Mouse (Mus musculus) neural tube, embryonic 13.5 days (tissue): ENCODE results near the gene Prss38. TPM values are rescaled to one million over a fixed set of nuclear protein-coding genes. Genes with fewer than 3 reads are reported as not detected.

Source experiments
- ATAC-seq: fragments of 200-750 bp; cut with Nextera tagmentation; 2 replicates; pipeline ENCODE4 v1.8.0; 2017; ENCODE audit warnings: low read depth, mild to moderate bottlenecking, moderate TSS enrichment, moderate library complexity
- H3K27ac ChIP-seq: fragments of 300-500 bp; sonication (generic); replicated peaks from 2 replicates; pipeline ENCODE4 v1.5.1; 2015; ENCODE audit warnings: moderate library complexity, mild to moderate bottlenecking, inconsistent platforms
- H3K27me3 ChIP-seq: fragments of 300-500 bp; sonication (generic); 2 replicates; pipeline ENCODE4 v1.6.1; 2015; ENCODE audit warnings: mild to moderate bottlenecking, inconsistent platforms
- H3K36me3 ChIP-seq: fragments of 300-500 bp; sonication (generic); 2 replicates; pipeline ENCODE4 v1.6.1; 2015; ENCODE audit warnings: mild to moderate bottlenecking, inconsistent platforms
- H3K4me1 ChIP-seq: fragments of 300-500 bp; sonication (generic); replicated peaks from 2 replicates; pipeline ENCODE4 v1.6.1; 2015; ENCODE audit warnings: inconsistent platforms
- H3K4me2 ChIP-seq: fragments of 300-500 bp; sonication (generic); 2 replicates; pipeline ENCODE4 v1.6.1; 2015; ENCODE audit warnings: inconsistent platforms, mild to moderate bottlenecking, moderate library complexity
- H3K4me3 ChIP-seq: fragments of 300-500 bp; sonication (generic); 2 replicates; pipeline ENCODE4 v1.5.1; 2015; ENCODE audit warnings: mild to moderate bottlenecking, inconsistent platforms
- H3K9ac ChIP-seq: fragments of 300-500 bp; sonication (generic); 2 replicates; pipeline ENCODE4 v1.6.1; 2015; ENCODE audit warnings: moderate library complexity, mild to moderate bottlenecking, inconsistent platforms
- H3K9me3 ChIP-seq: fragments of 300-500 bp; sonication (generic); 2 replicates; pipeline ENCODE4 v1.6.1; 2016; ENCODE audit warnings: inconsistent platforms
- WGBS: fragments of 180-500 bp; shearing (Covaris S2); methylation state at CpG from one replicate; pipeline ENCODE4 v1.1.7; 2015; 5-methylcytosine and 5-hydroxymethylcytosine counted together
- polyA plus RNA-seq: library from polyadenylated mRNA; unstranded; fragments of >200 nt; fragmentation: Nextera tagmentation; extraction: Ambion mirVana; gene quantifications from 2 replicates; pipeline ENCODE4 v1.2.1, GENCODE M21; 2015

Prss38 gene
- not detected in 2 replicates for polyA plus RNA-seq

DNA sequence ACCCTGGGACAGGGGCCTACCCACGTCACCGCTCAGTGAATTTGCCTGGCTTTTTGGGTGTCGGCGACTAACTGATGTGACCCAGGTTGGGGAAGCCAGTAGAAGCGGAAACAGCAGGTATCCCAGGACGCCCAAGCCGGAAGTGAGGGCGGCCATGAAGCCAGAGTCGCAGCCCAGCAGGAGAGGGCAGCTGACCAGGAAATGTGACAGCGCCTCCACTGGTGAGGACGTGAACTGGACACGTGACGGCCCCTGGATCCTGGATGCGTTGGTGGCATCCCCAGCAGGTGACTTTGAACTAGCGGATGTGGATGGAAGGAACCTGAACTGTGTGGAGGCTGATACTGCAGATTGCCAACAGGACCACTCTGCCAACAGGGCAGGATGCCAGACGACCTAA is at the start of gene Prss38:
TSS of gene Prss38 (minus strand) at position 183 of the 400 bp plus-strand sequence.
- Histone ChIP-seq H3K9me3 (no peaks in the 10 kb centered on the region), H3K36me3 (no peaks in the 10 kb centered on the region), H3K27ac (no peak within 1 kb of the TSS), H3K4me3 (no peak within 1 kb of the TSS), H3K4me1 (no peaks in the 10 kb centered on the region), H3K4me2 (no peak within 1 kb of the TSS), H3K9ac (no peak within 1 kb of the TSS), H3K27me3 (no peaks in the 10 kb centered on the region)
- WGBS: 80% methylated on average over 16 of the region's 16 CpGs
- ATAC-seq: no peak

DNA sequence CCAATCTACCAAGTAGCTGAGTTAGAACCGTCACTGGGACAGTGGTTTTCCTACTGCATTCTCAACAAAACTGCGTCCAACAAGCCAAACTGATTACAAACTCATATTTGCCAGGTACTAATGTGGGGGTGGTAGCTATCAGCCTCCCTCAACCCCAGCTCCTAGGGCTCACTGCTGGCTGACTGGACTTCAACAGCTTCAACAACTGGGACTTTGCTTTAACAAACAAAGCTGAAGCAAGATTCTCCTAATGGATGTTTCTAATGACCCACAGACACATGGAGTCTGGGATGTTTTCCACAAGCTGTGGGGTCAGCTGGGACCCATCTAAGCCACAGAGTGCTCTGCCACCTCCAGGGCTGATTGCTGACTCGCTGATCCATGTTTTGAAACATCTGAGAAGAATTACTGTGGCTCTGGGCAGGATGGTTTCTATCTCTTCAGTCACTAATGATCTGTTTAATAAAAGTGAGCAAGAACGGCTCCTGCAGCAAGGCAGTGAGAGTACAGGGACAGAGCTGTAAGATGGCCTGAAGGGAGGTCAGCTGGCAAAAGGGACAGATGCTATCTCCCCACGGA is 47.6 kb upstream of the Prss38 start:
- Histone ChIP-seq H3K27me3 (no peaks in the 10 kb centered on the region), H3K9me3 (no peaks in the 10 kb centered on the region), H3K4me3 (no peak overlapping the region), H3K4me2 (no peak overlapping the region), H3K27ac (peak overlapping the region; percentile 15), H3K4me1 (peaks cover 16% of the 10 kb centered on the region; the same call in 1 of the 2 replicates), H3K36me3 (peaks cover 96% of the 10 kb centered on the region), H3K9ac (0 out of 2 replicates have a peak overlapping the region, but pooled peaks have one; percentile 6)
- ATAC-seq: no peak
- 75% methylated on average over 5 of the region's 5 CpGs for WGBS

DNA sequence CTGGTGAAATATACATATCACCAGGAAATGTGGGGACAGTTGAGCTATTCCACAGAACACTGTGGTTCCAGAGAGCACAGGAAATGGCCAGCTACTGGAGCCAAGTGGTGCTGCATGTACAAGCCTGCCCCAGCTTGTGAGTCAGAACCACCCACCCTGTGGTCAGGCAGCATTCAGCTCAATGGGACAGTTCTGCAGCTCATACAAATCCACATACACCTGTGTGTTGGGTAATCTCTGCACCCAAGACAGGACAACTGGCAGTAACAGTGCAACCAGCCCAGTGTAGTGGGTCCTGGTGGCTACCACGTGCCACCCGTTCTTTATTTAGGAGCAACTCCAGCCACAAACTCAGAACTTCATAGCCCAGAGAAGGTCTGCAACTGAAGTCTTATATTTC is 46.5 kb upstream of the Prss38 start:
- H3K4me3 ChIP-seq: no peak overlapping the region
- H3K27me3 ChIP-seq: no peaks in the 10 kb centered on the region
- peaks cover 92% of the 10 kb centered on the region for H3K36me3 ChIP-seq
- no peak for ATAC-seq
- WGBS: 96% methylated on average over 2 of the region's 2 CpGs
- H3K4me1 ChIP-seq: peaks cover 16% of the 10 kb centered on the region; the same call in 1 of the 2 replicates
- no peak overlapping the region for H3K27ac ChIP-seq
- no peak overlapping the region for H3K4me2 ChIP-seq
- H3K9me3 ChIP-seq: no peaks in the 10 kb centered on the region
- H3K9ac ChIP-seq: no peak overlapping the region

- Histone ChIP-seq H3K4me1 (peaks cover 16% of the 10 kb centered on the region; the same call in 1 of the 2 replicates), H3K4me2 (no peak overlapping the region), H3K27me3 (no peaks in the 10 kb centered on the region), H3K36me3 (peaks cover 92% of the 10 kb centered on the region), H3K9ac (no peak overlapping the region), H3K4me3 (no peak overlapping the region), H3K27ac (no peak overlapping the region), H3K9me3 (no peaks in the 10 kb centered on the region)
- no peak for ATAC-seq
- 90% methylated on average over 8 of the region's 8 CpGs for WGBS
Observed at GRCm38 (mm10) chr11:59421436-59421835, 46.0 kb upstream of the Prss38 start.

DNA sequence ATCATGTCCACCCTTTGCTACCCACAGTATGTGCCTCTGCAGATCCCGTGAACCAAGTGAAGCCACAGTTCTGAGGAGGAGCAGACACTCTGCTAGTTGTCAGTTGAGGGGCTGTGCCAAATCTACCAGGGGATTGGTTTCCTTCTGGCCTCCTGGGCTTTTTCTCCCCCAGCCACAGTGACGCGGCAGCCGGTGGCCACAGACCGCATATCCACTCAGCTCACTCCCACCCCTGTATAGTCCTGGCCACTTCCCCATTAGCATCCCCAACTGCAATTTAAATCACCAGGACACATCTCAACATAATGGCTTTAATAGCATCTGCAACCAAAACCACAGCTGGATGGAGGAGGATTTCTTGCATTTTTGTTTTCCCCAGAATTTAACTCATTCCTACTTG is 43.3 kb upstream of the Prss38 start:
- H3K4me1 ChIP-seq: peaks cover 14% of the 10 kb centered on the region
- ATAC-seq: no peak
- H3K9ac ChIP-seq: no peak overlapping the region
- WGBS: 81% methylated on average over 5 of the region's 5 CpGs
- H3K4me3 ChIP-seq: no peak overlapping the region
- H3K27ac ChIP-seq: no peak overlapping the region
- H3K36me3 ChIP-seq: peaks cover 88% of the 10 kb centered on the region
- no peaks in the 10 kb centered on the region for H3K27me3 ChIP-seq
- no peaks in the 10 kb centered on the region for H3K9me3 ChIP-seq
- H3K4me2 ChIP-seq: no peak overlapping the region

DNA sequence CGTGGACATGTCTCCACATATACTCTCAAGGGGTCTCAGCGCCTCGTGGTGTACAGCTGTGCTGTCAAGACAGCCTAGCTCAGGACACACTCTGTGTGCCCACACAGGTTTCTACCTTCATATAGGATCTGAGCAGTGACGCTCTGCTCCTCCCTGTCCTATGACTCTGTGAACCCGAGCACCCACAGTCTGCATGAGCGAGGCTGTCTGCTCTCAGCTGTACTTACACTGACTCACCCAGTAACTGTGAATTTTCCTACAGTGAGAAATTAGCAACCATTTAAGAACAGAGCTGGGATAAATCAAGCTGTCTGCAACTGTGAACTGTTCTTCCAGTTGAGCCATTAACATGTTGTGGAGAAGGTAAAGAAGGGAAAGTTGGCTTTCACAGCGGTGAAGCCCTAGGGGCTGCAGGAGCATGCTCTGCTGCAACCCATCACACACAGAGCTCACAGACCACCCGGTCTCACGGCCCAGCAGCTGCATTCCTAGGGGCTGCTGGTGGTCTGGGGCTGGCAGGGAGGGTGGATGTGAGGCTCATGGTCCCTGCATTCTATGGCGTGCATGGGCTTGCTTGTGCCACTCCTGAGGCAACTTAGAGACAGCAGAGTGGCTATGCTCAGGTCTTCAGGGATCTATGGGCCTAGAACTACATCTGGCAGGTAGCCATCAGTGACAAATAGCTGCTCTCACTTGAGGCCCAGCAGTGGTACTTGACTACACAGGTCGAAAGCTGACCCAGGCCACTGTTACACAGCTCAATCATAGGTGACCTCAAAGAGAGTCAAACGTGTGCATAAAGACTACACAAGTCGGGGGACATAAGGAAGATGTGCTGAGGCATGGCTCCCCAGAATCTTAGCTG is 37.8 kb upstream of the Prss38 start:
- ATAC-seq: no peak
- Histone ChIP-seq H3K9me3 (no peaks in the 10 kb centered on the region), H3K27me3 (no peaks in the 10 kb centered on the region), H3K27ac (peak overlapping the region; percentile 56), H3K36me3 (peaks cover 62% of the 10 kb centered on the region), H3K4me3 (no peak overlapping the region), H3K4me1 (peaks cover 12% of the 10 kb centered on the region), H3K9ac (no peak overlapping the region), H3K4me2 (no peak overlapping the region)
- WGBS: 81% methylated on average over 13 of the region's 13 CpGs

- no peaks in the 10 kb centered on the region for H3K27me3 ChIP-seq
- no peak overlapping the region for H3K27ac ChIP-seq
- H3K4me1 ChIP-seq: peaks cover 12% of the 10 kb centered on the region
- H3K4me2 ChIP-seq: no peak overlapping the region
- 83% methylated on average over 6 of the region's 6 CpGs for WGBS
- no peak for ATAC-seq
- H3K9me3 ChIP-seq: no peaks in the 10 kb centered on the region
- no peak overlapping the region for H3K9ac ChIP-seq
- peaks cover 66% of the 10 kb centered on the region for H3K36me3 ChIP-seq
- H3K4me3 ChIP-seq: no peak overlapping the region
Observed at GRCm38 (mm10) chr11:59412058-59412457, 36.6 kb upstream of the Prss38 start.

DNA sequence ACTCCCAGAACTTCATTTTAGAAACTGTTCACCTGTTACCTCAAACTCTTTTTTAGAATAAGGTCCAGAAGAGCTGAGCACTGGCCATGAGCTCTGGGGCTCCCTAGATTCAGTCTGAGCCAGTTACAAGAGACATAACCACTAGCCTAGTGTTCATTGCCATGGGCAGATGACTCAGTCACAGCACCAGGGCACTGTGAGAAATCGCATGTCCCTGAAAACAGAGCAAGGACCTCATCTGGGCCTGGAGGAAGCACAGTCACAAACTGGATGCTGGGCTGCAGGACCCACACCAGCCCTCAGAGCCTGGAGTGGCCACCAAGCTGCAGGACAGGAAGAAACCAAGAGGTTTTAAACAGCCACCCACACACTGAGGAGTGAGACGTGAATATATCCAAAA is 35.4 kb upstream of the Prss38 start:
- H3K4me3 ChIP-seq: no peak overlapping the region
- WGBS: 88% methylated on average over 2 of the region's 2 CpGs
- no peaks in the 10 kb centered on the region for H3K27me3 ChIP-seq
- no peak overlapping the region for H3K9ac ChIP-seq
- H3K27ac ChIP-seq: no peak overlapping the region
- H3K9me3 ChIP-seq: no peaks in the 10 kb centered on the region
- peaks cover 69% of the 10 kb centered on the region for H3K36me3 ChIP-seq
- ATAC-seq: no peak
- H3K4me2 ChIP-seq: no peak overlapping the region
- peaks cover 12% of the 10 kb centered on the region for H3K4me1 ChIP-seq

DNA sequence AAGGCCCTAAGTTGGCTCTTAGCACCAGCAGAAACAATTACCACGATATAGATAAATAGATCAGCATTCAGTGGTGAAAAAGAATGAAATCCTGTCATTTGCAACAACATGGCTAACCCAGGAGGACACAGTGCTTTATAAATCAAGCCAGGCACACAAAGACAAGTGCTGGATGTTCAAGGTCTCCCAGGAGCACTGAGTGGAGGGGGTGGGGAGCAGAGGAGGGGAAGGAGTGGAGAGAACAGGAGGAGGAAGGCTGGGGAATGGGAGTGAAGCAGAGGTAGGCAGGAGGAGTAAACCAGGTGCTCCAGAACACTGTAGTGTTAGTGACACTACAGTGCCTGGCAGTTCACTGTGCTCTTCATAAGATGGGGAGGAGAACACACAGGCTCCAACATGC is 30.3 kb upstream of the Prss38 start:
- H3K9me3 ChIP-seq: no peaks in the 10 kb centered on the region
- no peaks in the 10 kb centered on the region for H3K27me3 ChIP-seq
- no peak overlapping the region for H3K4me3 ChIP-seq
- WGBS: 69% methylated on average over 1 of the region's 1 CpGs
- no peak overlapping the region for H3K4me2 ChIP-seq
- H3K4me1 ChIP-seq: no peaks in the 10 kb centered on the region
- no peak overlapping the region for H3K9ac ChIP-seq
- H3K27ac ChIP-seq: no peak overlapping the region
- peaks cover 65% of the 10 kb centered on the region for H3K36me3 ChIP-seq
- no peak for ATAC-seq

GRCm38 (mm10) chr11:59400876-59401275 is 25.4 kb upstream of the Prss38 start:
- Histone ChIP-seq H3K9ac (no peak overlapping the region), H3K27me3 (no peaks in the 10 kb centered on the region), H3K4me1 (0 out of 2 replicates have a peak, but pooled peaks cover 3% of the 10 kb centered on the region), H3K4me2 (no peak overlapping the region), H3K27ac (no peak overlapping the region), H3K9me3 (no peaks in the 10 kb centered on the region), H3K36me3 (peaks cover 31% of the 10 kb centered on the region), H3K4me3 (no peak overlapping the region)
- no peak for ATAC-seq
- whole genome bisulfite sequencing: 76% methylated on average over 2 of the region's 2 CpGs

- Histone ChIP-seq H3K4me2 (no peak overlapping the region), H3K9ac (no peak overlapping the region), H3K27me3 (no peaks in the 10 kb centered on the region), H3K27ac (no peak overlapping the region), H3K9me3 (no peaks in the 10 kb centered on the region), H3K36me3 (peaks cover 20% of the 10 kb centered on the region), H3K4me3 (no peak overlapping the region), H3K4me1 (0 out of 2 replicates have a peak, but pooled peaks cover 3% of the 10 kb centered on the region)
- WGBS: 80% methylated on average over 8 of the region's 8 CpGs
- no peak for ATAC-seq
Observed at GRCm38 (mm10) chr11:59399830-59400229, 24.4 kb upstream of the Prss38 start.

GRCm38 (mm10) chr11:59397536-59398371 is 22.3 kb upstream of the Prss38 start:
- H3K27ac ChIP-seq: no peak overlapping the region
- H3K36me3 ChIP-seq: peaks cover 5% of the 10 kb centered on the region
- H3K9me3 ChIP-seq: no peaks in the 10 kb centered on the region
- no peak overlapping the region for H3K4me2 ChIP-seq
- no peak overlapping the region for H3K4me3 ChIP-seq
- no peak for ATAC-seq
- H3K9ac ChIP-seq: no peak overlapping the region
- peaks cover 14% of the 10 kb centered on the region; the same call in 1 of the 2 replicates for H3K4me1 ChIP-seq
- WGBS: 69% methylated on average over 22 of the region's 22 CpGs
- no peaks in the 10 kb centered on the region for H3K27me3 ChIP-seq
